8 mouse cellular contexts compared by ENCODE assay signal in the genomic region with DNA sequence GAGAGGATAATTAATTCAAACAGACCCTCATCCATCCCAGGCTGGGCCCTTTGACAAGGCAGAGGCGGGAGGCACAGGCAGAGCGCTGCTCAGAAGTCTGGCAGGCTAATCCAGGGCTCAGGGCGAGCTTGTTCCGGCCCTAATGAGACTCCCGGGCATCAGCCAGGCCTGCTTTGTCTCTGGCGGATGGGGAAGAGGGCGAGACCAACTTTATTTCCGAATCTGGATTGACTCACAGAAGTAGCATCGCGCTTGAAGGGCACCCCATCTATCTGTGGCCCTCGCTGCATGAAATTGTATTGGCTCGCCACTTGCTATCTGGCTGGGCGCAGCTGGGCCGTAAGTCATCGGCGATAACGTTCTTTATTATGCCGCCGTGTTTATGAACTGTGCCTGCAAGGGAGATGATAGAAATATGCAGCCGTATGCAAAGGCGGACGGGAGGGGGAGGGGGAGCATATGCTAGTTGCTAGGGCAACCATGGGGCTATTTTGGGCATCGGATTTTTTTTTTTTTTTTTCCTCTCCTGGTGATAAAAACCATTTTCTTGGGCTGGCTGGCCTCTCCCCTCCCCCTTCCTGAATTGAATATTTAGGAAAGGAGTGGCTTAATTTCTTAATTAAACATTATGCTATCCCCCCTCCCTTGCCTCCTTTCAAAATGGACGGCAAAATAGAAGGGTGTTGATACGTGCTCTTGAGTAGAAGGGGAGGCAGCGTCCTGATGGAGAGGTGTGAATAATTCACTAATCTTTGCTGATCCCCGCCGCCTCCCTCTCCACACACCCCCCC.
DNase-seq lines count a peak whose midpoint lies in the region; ATAC-seq lines count a peak whose summit lies in the region.

No protein-coding gene starts in this region.

- ATAC-seq in megakaryocyte, adult 5-6 weeks (ENCODE audit: poor library complexity, severe bottlenecking), result no peak
- peak; percentile 65 for ATAC-seq in heart, embryonic 12.5 days (ENCODE audit: insufficient number of reproducible peaks, low FRiP score)
- peak; percentile 80 for ATAC-seq in liver, embryonic 12.5 days
- ATAC-seq in neural tube, embryonic 11.5 days (ENCODE audit: insufficient read depth, low FRiP score, low TSS enrichment), result peak; percentile 87
- no peak for ATAC-seq in inflammation-experienced regulatory T-cells, adult 6 months

- H3K27ac ChIP-seq in heart, embryonic 12.5 days (ENCODE audit: poor library complexity, severe bottlenecking), result peak overlapping the region; percentile 3; the same call in 1 of the 2 replicates
- no peak overlapping the region for H3K27ac ChIP-seq in liver, embryonic 12.5 days
- H3K27ac ChIP-seq in neural tube, embryonic 11.5 days (ENCODE audit: low read depth, low read length), result peak overlapping the region; percentile 91

- H3K9me3 ChIP-seq in megakaryocyte, embryonic 14.5 days, result peaks cover 14% of the 10 kb centered on the region
- no peaks in the 10 kb centered on the region for H3K9me3 ChIP-seq in heart, embryonic 12.5 days (replicated peaks)
- H3K9me3 ChIP-seq in liver, embryonic 12.5 days (replicated peaks), result no peaks in the 10 kb centered on the region
- no peaks in the 10 kb centered on the region for H3K9me3 ChIP-seq in neural tube, embryonic 11.5 days (ENCODE audit: control insufficient read depth, low read length)

- under 1% methylated on average over 28 of the region's 28 CpGs for WGBS in heart, embryonic 12.5 days
- WGBS in liver, embryonic 12.5 days (ENCODE audit: insufficient replicate concordance), result 1% methylated on average over 28 of the region's 28 CpGs
- 0% methylated on average over 28 of the region's 28 CpGs for WGBS in neural tube, embryonic 11.5 days

- peaks cover 87% of the 10 kb centered on the region for H3K27me3 ChIP-seq in megakaryocyte, embryonic 14.5 days (replicated peaks)
- peaks cover 73% of the 10 kb centered on the region for H3K27me3 ChIP-seq in heart, embryonic 12.5 days (replicated peaks)
- H3K27me3 ChIP-seq in liver, embryonic 12.5 days (replicated peaks), result peaks cover 95% of the 10 kb centered on the region
- peaks cover 10% of the 10 kb centered on the region for H3K27me3 ChIP-seq in neural tube, embryonic 11.5 days (ENCODE audit: control insufficient read depth, insufficient read depth, low read length)

- H3K4me3 ChIP-seq in megakaryocyte, embryonic 14.5 days (replicated peaks), result peak overlapping the region; percentile 4
- peak overlapping the region; percentile 43 for H3K4me3 ChIP-seq in heart, embryonic 12.5 days
- H3K4me3 ChIP-seq in liver, embryonic 12.5 days, result 0 out of 2 replicates have a peak overlapping the region, but pooled peaks have one; percentile 2
- H3K4me3 ChIP-seq in neural tube, embryonic 11.5 days (ENCODE audit: low read depth, low read length), result peak overlapping the region; percentile 33

- H3K9ac ChIP-seq in heart, embryonic 12.5 days, result peak overlapping the region; percentile 21
- H3K9ac ChIP-seq in liver, embryonic 12.5 days, result peak overlapping the region; percentile 27; the same call in 1 of the 2 replicates
- peak overlapping the region; percentile 45 for H3K9ac ChIP-seq in neural tube, embryonic 11.5 days (ENCODE audit: low read length)

- peaks cover 12% of the 10 kb centered on the region for H3K4me1 ChIP-seq in megakaryocyte, embryonic 14.5 days
- H3K4me1 ChIP-seq in heart, embryonic 12.5 days (replicated peaks), result peaks cover 18% of the 10 kb centered on the region
- H3K4me1 ChIP-seq in liver, embryonic 12.5 days, result peaks cover 20% of the 10 kb centered on the region
- H3K4me1 ChIP-seq in neural tube, embryonic 11.5 days (ENCODE audit: control insufficient read depth, insufficient read depth, low read length), result peaks cover 27% of the 10 kb centered on the region

- no peaks in the 10 kb centered on the region for H3K36me3 ChIP-seq in megakaryocyte, embryonic 14.5 days (replicated peaks; ENCODE audit: low read length)
- no peaks in the 10 kb centered on the region for H3K36me3 ChIP-seq in heart, embryonic 12.5 days
- no peaks in the 10 kb centered on the region for H3K36me3 ChIP-seq in liver, embryonic 12.5 days
- no peaks in the 10 kb centered on the region for H3K36me3 ChIP-seq in neural tube, embryonic 11.5 days (ENCODE audit: control insufficient read depth, insufficient read depth, low read length)

- H3K4me2 ChIP-seq in heart, embryonic 12.5 days, result peak overlapping the region; percentile 80
- peak overlapping the region; percentile 48 for H3K4me2 ChIP-seq in liver, embryonic 12.5 days
- H3K4me2 ChIP-seq in neural tube, embryonic 11.5 days (ENCODE audit: low read depth), result peak overlapping the region; percentile 53

- peak; percentile 79 for DNase-seq in embryo, embryonic 9.5 days (ENCODE audit: extremely low spot score)
- peak; percentile 67 for DNase-seq in kidney, postnatal 10 days
- peak; percentile 77 for DNase-seq in neural tube, embryonic 11.5 days (ENCODE audit: low spot score)

Comparison
In these comparisons a context has a peak if more than half of its experiments do, and no peak if none do; other contexts are left out.
1. ATAC-seq: peak in heart, embryonic 12.5 days (single experiment), liver, embryonic 12.5 days (single experiment) and neural tube, embryonic 11.5 days (single experiment); none in megakaryocyte, adult 5-6 weeks (single experiment) and inflammation-experienced regulatory T-cells, adult 6 months (single experiment).
2. Peak in every context shown above with its lines, with median percentiles within 50 percentile points of each other: H3K4me3 ChIP-seq, DNase-seq, H3K4me2 ChIP-seq and H3K9ac ChIP-seq.